Mouse (Mus musculus): ENCODE data around the gene Esf1.

DNA sequence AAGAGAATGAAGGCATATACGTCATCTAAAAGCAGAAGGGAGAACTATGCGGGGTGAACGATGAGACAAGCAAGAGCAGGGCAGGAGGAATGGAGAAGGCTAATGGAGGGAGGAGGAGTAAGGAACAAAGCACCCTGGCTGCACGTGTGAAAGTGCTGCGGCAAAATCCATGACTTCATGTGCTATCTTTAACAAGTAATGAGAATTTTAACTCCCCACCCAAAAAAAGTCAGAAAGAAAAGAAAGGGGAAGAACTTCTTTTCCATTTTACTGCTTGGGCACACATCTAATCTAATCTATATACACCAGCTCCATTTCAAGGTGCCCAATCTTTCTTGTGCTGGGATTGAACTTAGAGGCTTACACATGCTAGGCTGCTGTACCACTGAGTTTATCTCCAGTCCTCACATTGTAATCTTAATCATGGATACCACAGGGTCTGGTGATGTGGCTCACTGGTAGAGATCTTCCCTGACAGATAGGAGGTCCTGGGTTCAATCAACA lies 7.0 kb downstream of the Esf1 start:
- TF ChIP-seq CTCF (IDR thresholded peaks at IDR 0.05; ENCODE audit: control insufficient read depth, insufficient read depth, insufficient replicate concordance, low read depth, low read length) (no peak), POLR2A (IDR thresholded peaks at IDR 0.05; ENCODE audit: control insufficient read depth, low read depth, low read length) (no peak)
